Mouse (Mus musculus): ENCODE data around the gene Lgals4. TPM values are rescaled to one million over a fixed set of nuclear protein-coding genes. Genes with fewer than 3 reads are reported as not detected.
"Not testable (repeated sequence)": the region's sequence is repeated elsewhere in the genome, so short reads cannot be mapped to it uniquely, and the experiment has no call there.

Gene Lgals4
- total and polyA plus RNA-seq, 3 experiments = 2.1 to 5.1 TPM; not detected in 1

GRCm38 (mm10) chr7:28881199-28881598 lies 47.5 kb downstream of the Lgals4 start, which contains the start of gene Capn12:
Gene Capn12 (plus strand): TSS chr7:28881422.
- H3K27ac ChIP-seq (ENCODE audit: control insufficient read depth, low read depth, low read length) = no peak within 1 kb of the TSS
- no peak within 1 kb of the TSS for H3K9ac ChIP-seq (ENCODE audit: control insufficient read depth, low read depth, low read length, poor library complexity, severe bottlenecking)
- no peaks in the 10 kb centered on the region for H3K9me3 ChIP-seq (replicated peaks; ENCODE audit: insufficient read depth, low read length)
- peaks cover 14 to 16% of the 10 kb centered on the region in 2 experiments for H3K4me1 ChIP-seq (ENCODE audit: control insufficient read depth in 1 of 2, insufficient read depth in 2 of 2, low read length in 2 of 2)
- no peak within 1 kb of the TSS for H3K4me3 ChIP-seq (ENCODE audit: control insufficient read depth in 1 of 2, insufficient read depth in 1 of 2, low read depth in 2 of 2, low read length in 2 of 2)
- peaks cover 0 to 12% of the 10 kb centered on the region in 2 experiments; a peak in 2 of 4 replicates for H3K36me3 ChIP-seq (ENCODE audit: control insufficient read depth in 1 of 2, insufficient read depth in 2 of 2, low read length in 2 of 2)
- no peak for DNase-seq (ENCODE audit: low read depth, low spot score)
- TF ChIP-seq RAD21 (IDR thresholded peaks at IDR 0.05; ENCODE audit: low read depth, low read length) = no peak
- TF ChIP-seq MYC (IDR thresholded peaks at IDR 0.05; ENCODE audit: low read depth, low read length) = no peak
- no peak for TF ChIP-seq SIN3A (IDR thresholded peaks at IDR 0.05; ENCODE audit: low read length)
- no peak for TF ChIP-seq UBTF (IDR thresholded peaks at IDR 0.05; ENCODE audit: borderline replicate concordance, insufficient read depth, low read depth, low read length)
- TF ChIP-seq NRF1 (IDR thresholded peaks at IDR 0.05; ENCODE audit: insufficient read depth, low read depth, low read length, poor library complexity, severe bottlenecking) = no peak
- no peak for TF ChIP-seq EP300 (IDR thresholded peaks at IDR 0.05; ENCODE audit: low read depth in 1 of 2, low read length in 2 of 2)
- TF ChIP-seq CHD2 (IDR thresholded peaks at IDR 0.05; ENCODE audit: low read length) = no peak
- TF ChIP-seq BHLHE40 (IDR thresholded peaks at IDR 0.05; ENCODE audit: borderline replicate concordance, low read depth, low read length) = no peak
- TF ChIP-seq POLR2A (IDR thresholded peaks at IDR 0.05; ENCODE audit: control insufficient read depth in 1 of 2, insufficient read depth in 1 of 2, low read depth in 1 of 2, low read length in 2 of 2, poor library complexity in 1 of 2) = no peak
- TF ChIP-seq ELF1 (IDR thresholded peaks at IDR 0.05; ENCODE audit: low read depth, low read length) = no peak
- TF ChIP-seq CTCF (IDR thresholded peaks at IDR 0.05 in 2 of 3, conservative IDR thresholded peaks at IDR 0.05 in 1 of 3; ENCODE audit: control insufficient read depth in 1 of 3, insufficient read depth in 1 of 3, low read depth in 2 of 3, low read length in 3 of 3, poor library complexity in 1 of 3, severe bottlenecking in 1 of 3) = no peak
- TF ChIP-seq TBP (IDR thresholded peaks at IDR 0.05; ENCODE audit: low read depth, low read length) = no peak
- H3K79me2 ChIP-seq (ENCODE audit: control insufficient read depth, insufficient read depth, low read length, poor library complexity) = no peaks in the 10 kb centered on the region
- no peaks in the 10 kb centered on the region for H3K27me3 ChIP-seq (ENCODE audit: control insufficient read depth in 1 of 2, insufficient read depth in 2 of 2, low read length in 2 of 2)

- no peak for DNase-seq (ENCODE audit: low read depth, low spot score)
- TF ChIP-seq UBTF (IDR thresholded peaks at IDR 0.05; ENCODE audit: borderline replicate concordance, insufficient read depth, low read depth, low read length) (no peak), ELF1 (IDR thresholded peaks at IDR 0.05; ENCODE audit: low read depth, low read length) (no peak), POLR2A (IDR thresholded peaks at IDR 0.05; ENCODE audit: control insufficient read depth in 1 of 2, insufficient read depth in 1 of 2, low read depth in 1 of 2, low read length in 2 of 2, poor library complexity in 1 of 2) (no peak), POLR2AphosphoS5 (IDR thresholded peaks at IDR 0.05; ENCODE audit: borderline replicate concordance, low read depth, low read length) (no peak), CTCF (IDR thresholded peaks at IDR 0.05 in 2 of 3, conservative IDR thresholded peaks at IDR 0.05 in 1 of 3; ENCODE audit: control insufficient read depth in 1 of 3, insufficient read depth in 1 of 3, low read depth in 2 of 3, low read length in 3 of 3, poor library complexity in 1 of 3, severe bottlenecking in 1 of 3) (no peak), MXI1 (IDR thresholded peaks at IDR 0.05; ENCODE audit: low read depth, low read length) (no peak), MAZ (IDR thresholded peaks at IDR 0.05; ENCODE audit: low read depth, low read length) (no peak), EP300 (IDR thresholded peaks at IDR 0.05; ENCODE audit: low read depth in 1 of 2, low read length in 2 of 2) (no peak), POLR2AphosphoS2 (IDR thresholded peaks at IDR 0.05; ENCODE audit: low read length) (no peak), NELFE (IDR thresholded peaks at IDR 0.05; ENCODE audit: low read depth, low read length) (no peak), ZC3H11A (IDR thresholded peaks at IDR 0.05; ENCODE audit: low read depth, low read length) (no peak)
- no peaks in the 10 kb centered on the region for H3K27me3 ChIP-seq (ENCODE audit: control insufficient read depth in 1 of 2, insufficient read depth in 2 of 2, low read length in 2 of 2)
- peaks cover 1% of the 10 kb centered on the region in 2 experiments; a peak in 2 of 4 replicates for H3K4me1 ChIP-seq (ENCODE audit: control insufficient read depth in 1 of 2, insufficient read depth in 2 of 2, low read length in 2 of 2)
- H3K79me2 ChIP-seq (ENCODE audit: control insufficient read depth, insufficient read depth, low read length, poor library complexity) = no peaks in the 10 kb centered on the region
- H3K27ac ChIP-seq (ENCODE audit: control insufficient read depth, low read depth, low read length) = no peak overlapping the region
- peaks cover 0 to 1% of the 10 kb centered on the region in 2 experiments; a peak in 1 of 4 replicates for H3K36me3 ChIP-seq (ENCODE audit: control insufficient read depth in 1 of 2, insufficient read depth in 2 of 2, low read length in 2 of 2)
- H3K4me3 ChIP-seq (ENCODE audit: control insufficient read depth in 1 of 2, insufficient read depth in 1 of 2, low read depth in 2 of 2, low read length in 2 of 2) = no peak overlapping the region
- H3K9ac ChIP-seq (ENCODE audit: control insufficient read depth, low read depth, low read length, poor library complexity, severe bottlenecking) = no peak overlapping the region
- H3K9me3 ChIP-seq (replicated peaks; ENCODE audit: insufficient read depth, low read length) = no peaks in the 10 kb centered on the region
Measured at GRCm38 (mm10) chr7:28883039-28883438, 49.4 kb downstream of the Lgals4 start.

- not testable (repeated sequence) for H3K9ac ChIP-seq (ENCODE audit: control insufficient read depth, low read depth, low read length, poor library complexity, severe bottlenecking); H3K79me2 ChIP-seq (ENCODE audit: control insufficient read depth, insufficient read depth, low read length, poor library complexity); H3K4me1 ChIP-seq (ENCODE audit: control insufficient read depth in 1 of 2, insufficient read depth in 2 of 2, low read length in 2 of 2); H3K4me3 ChIP-seq (ENCODE audit: control insufficient read depth in 1 of 2, insufficient read depth in 1 of 2, low read depth in 2 of 2, low read length in 2 of 2); H3K9me3 ChIP-seq (replicated peaks; ENCODE audit: insufficient read depth, low read length); H3K27me3 ChIP-seq (ENCODE audit: control insufficient read depth in 1 of 2, insufficient read depth in 2 of 2, low read length in 2 of 2); H3K27ac ChIP-seq (ENCODE audit: control insufficient read depth, low read depth, low read length); H3K36me3 ChIP-seq (ENCODE audit: control insufficient read depth in 1 of 2, insufficient read depth in 2 of 2, low read length in 2 of 2); DNase-seq (ENCODE audit: low read depth, low spot score)
Measured at GRCm38 (mm10) chr7:28883704-28884103, 50.0 kb downstream of the Lgals4 start.
